15 mouse cellular contexts compared by ENCODE assay signal in the genomic region with DNA sequence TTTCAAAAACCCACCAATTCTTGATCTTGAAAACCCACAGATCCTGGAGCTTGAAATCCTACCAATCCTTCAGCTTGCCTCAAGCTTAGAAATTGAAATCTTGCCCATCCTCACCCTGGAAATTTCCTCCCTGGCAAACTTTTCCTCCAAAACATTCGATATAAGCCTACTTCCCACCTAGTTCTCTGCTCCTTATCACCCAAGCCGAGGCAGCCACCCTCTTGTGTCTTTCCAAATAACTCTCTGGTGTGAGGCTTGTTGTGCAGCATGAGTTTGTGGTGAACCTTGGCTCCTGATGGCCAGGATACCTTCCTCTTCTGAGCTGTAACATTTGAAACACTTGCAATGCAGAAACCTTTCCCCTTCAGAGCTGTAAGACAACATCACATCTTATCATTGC.
"Had no signal": no experiment of that assay in that cellular context is flagged by ENCODE, and none has a peak within 500 bp of the region (broad histone marks: within the 10 kb centered on the region; RNA-seq: fewer than 3 reads in every experiment).

No protein-coding gene starts in this region.

- DNase-seq: gastrocnemius, adult 2 months; gastrocnemius, postnatal 10 days; gastrocnemius, postnatal 25 days; heart, adult 2 months; heart, postnatal 4 days; kidney, adult 18-20 months; kidney, adult 8-10 months; kidney, postnatal 10 days; kidney, postnatal 25 days; kidney, postnatal 4 days; liver had no signal

- ATAC-seq: hindbrain, embryonic 16.5 days; inflammation-experienced regulatory T-cells, adult 6 months; intestine, embryonic 15.5 days; intestine, postnatal 0 days had no signal
